Mouse (Mus musculus) liver, embryonic 14 days (tissue): ENCODE results near the gene S1pr4. TPM values are rescaled to one million over a fixed set of nuclear protein-coding genes. Genes with fewer than 3 reads are reported as not detected.

ENCODE experiments used
- polyA plus RNA-seq: library from polyadenylated mRNA; depleted of rRNA; stranded (reverse); fragments of >200 nt; gene quantifications from 2 replicates; pipeline ENCODE4 v1.2.3, GENCODE M21; 2012; rRNA removed

S1pr4 gene
- 1.3 and 1.7 TPM in 2 replicates for polyA plus RNA-seq

DNA sequence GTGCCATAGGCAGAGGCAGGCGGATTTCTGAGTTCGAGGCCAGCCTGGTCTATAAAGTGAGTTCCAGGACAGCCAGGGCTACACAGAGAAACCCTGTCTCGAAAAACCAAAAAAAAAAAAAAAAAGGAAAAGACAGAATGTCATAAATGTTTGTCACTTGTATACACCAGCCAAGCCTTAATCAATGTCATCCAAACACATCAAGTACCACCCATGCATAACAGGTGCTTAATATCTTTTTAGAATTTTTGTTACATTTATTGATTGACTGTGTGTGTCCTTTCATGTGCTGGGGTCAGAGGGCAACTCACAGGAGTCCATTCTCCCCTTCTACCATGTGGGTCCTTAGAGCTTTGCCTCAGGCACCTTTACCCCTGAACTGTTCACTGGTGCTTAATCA, at the start of gene S1pr4:
Gene S1pr4 (minus strand): TSS at position 101 of the 400 bp plus-strand sequence.

DNA sequence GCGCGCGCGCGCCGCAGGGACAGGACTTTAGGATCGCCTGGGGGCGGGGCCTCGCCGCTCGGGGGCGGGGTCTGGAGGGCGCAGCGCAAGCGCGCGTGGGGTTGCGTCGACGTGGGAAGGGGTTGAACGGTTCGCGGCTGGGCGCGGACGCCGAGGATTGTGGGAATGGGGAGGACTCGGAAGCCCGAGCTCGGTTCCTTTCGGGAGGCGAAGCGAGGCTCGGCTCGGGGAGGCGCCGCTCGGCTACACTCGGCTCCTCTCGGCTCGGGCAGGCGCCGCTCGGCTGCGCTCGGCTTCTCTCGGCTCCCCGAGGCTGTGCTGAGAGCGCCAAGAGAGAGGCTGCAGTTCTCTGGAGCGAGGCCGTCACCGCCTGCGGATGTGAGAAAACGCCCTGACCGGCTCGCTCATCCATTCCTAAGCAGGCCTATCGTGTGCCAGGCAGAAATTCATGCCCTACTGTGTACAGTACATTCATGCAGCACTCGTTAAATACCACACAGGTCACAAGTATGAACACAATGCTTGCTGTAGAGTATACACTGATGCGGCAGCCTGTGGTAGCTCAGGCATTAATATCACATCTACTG, 45.3 kb upstream of the S1pr4 start, which contains the start of gene Gna11:
Gene Gna11 (minus strand): TSS at position 30 of the 587 bp plus-strand sequence.

DNA sequence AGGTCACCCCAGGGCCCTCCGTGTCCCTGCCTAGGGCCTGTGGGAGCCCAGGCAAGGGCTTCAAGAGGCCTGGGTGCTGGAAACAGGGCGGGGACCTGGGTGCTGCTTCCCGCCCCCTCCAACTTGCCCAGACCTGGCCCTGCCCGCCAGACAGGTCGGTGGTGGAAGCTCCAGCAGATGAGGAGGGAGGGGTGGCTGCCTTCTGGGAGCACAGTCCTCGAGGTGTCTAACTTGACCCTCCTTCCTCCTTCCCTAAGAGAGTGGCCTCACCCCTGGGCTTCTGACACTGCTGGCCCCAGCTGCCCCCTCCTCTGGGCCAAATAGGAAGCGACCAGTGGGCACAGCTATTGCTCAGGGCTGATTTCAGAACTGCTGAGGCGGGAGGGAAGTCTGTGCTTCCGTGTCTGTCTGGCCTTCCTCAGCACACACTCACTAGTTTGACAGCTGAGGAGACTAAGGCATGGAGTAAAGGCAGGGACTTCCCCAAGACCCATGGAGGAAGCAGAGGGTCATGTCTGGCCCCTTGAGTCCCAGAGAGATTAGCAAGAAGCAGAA, 24.2 kb upstream of the S1pr4 start, which contains the start of gene Gna15:
Gene Gna15 (minus strand): TSS at position 175 of the 555 bp plus-strand sequence.

DNA sequence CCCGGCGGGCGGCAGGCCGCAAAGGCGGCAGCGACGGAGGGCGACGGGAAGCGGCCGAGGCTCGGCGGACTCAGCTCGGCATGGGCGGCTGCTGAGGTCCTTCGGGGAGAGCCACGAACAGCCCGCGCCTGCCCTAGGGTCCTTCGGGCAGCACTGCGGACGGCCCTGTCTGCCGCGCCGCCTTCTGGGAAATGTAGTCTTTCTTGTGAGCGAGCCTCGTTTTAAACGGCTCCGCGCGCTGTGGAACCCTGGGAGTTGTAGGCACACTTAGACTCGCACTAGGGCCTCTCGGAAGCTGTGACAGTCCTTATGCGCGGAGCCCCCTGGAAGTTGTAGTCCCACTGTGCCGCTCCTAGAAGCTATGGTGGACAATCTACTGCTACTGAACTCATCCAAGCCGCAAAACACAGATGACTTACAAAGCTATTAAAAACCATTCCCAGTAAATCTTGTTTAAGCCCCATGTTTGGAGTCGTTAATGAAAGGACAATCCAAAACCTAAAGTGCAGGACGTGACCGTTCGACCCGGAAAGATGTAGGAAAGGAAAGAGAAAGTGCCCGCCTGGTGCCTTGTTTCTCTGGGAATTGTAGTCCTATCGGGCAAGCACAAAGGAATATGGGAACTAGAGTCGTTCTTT, 3.5 kb downstream of the S1pr4 start, which contains the start of gene Ncln:
Gene Ncln (minus strand): TSS at position 129 of the 638 bp plus-strand sequence.

DNA sequence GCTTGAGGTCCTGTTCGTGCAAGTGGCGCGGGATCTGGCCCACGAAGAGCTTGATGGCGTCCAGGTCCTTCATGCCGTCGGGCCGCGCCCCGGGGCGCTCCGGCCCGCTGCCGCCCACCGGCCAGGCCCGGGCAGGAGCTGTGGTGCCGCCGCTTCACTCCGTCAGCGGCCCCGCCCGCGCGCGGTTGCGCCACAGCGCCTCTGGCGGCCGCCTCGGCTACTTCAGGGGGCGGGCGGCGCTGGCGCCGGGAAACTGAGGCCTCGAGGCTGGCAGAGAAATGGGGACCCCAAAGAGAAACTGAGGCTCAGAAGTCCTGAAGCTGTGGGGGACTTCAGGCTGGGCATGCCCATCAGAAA, 17.4 kb downstream of the S1pr4 start, which contains the start of gene Celf5:
Gene Celf5 (minus strand): TSS at position 177 of the 357 bp plus-strand sequence.

DNA sequence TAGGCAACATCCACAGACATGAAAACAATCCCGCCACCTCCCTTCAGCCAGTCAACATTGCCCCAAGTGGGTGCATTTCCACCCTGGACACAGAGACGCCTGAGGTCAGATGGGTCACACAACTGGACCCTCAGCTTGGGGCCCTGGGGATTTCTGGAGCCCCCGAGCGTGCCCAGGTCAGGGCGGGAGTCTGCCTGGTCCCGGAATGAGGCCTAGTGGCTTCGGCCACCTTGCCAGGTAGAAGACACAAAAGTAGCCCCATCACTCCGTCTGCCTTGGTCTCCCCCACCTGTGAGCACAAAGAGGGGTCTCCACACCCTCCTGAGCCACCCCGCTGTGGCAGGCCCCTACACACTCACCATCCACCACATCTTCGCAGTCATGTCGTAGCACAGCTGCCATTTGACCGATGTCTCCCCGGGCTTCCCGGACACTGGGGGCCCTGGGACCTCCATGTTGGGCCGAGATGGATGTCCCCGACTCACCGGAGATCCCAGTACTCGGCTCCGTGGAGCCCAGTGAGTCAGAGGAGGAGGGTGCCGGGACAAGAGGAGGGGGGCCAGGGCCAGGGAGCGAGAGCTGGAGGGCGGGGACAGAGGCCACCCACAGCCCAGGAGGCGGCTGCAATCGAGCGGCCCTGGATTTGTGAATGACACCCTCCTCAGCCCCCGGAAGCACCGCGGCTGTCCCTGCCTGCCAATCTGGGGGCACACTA, 44.6 kb downstream of the S1pr4 start, which contains the start of gene Nfic:
Gene Nfic (minus strand): TSS at position 455 of the 715 bp plus-strand sequence.

Other genes starting within 250 kb of the S1pr4 start
- 0.77 and 0.83 TPM in 2 replicates for gene Matk, start 247.2 kb downstream of the S1pr4 start, polyA plus RNA-seq
- 48.0 and 56.2 TPM in 2 replicates for gene Mrpl54, start 233.2 kb downstream of the S1pr4 start, polyA plus RNA-seq
- 13.7 and 14.8 TPM in 2 replicates for gene Apba3, start 233.2 kb downstream of the S1pr4 start, polyA plus RNA-seq
- 0.21 and 0.25 TPM in 2 replicates for gene Tjp3, start 208.6 kb downstream of the S1pr4 start, polyA plus RNA-seq
- gene Pip5k1c, start 207.2 kb downstream of the S1pr4 start, polyA plus RNA-seq = 9.9 and 12.5 TPM in 2 replicates
- gene Cactin, start 179.0 kb downstream of the S1pr4 start, polyA plus RNA-seq = 23.1 and 24.3 TPM in 2 replicates
- 2.3 and 2.5 TPM in 2 replicates for gene Tbxa2r, start 171.4 kb downstream of the S1pr4 start, polyA plus RNA-seq
- 0.01 TPM in 2 replicates for gene Gipc3, start 156.9 kb downstream of the S1pr4 start, polyA plus RNA-seq
- gene Hmg20b, start 149.7 kb downstream of the S1pr4 start, polyA plus RNA-seq = 23.8 and 26.9 TPM in 2 replicates
- 7.4 and 8.6 TPM in 2 replicates for gene Mfsd12, start 142.6 kb downstream of the S1pr4 start, polyA plus RNA-seq
- gene 4930404N11Rik, start 134.3 kb downstream of the S1pr4 start, polyA plus RNA-seq = 0.43 and 0.84 TPM in 2 replicates
- 57.1 and 63.1 TPM in 2 replicates for gene Fzr1, start 121.6 kb downstream of the S1pr4 start, polyA plus RNA-seq
- gene Dohh, start 115.7 kb downstream of the S1pr4 start, polyA plus RNA-seq = 28.6 and 30.2 TPM in 2 replicates
- 0.84 and 0.93 TPM in 2 replicates for gene Gm48551, start 115.7 kb downstream of the S1pr4 start, polyA plus RNA-seq
- 0.55 and 0.90 TPM in 2 replicates for gene Gm48552, start 111.1 kb downstream of the S1pr4 start, polyA plus RNA-seq
- gene Smim24, start 107.1 kb downstream of the S1pr4 start, polyA plus RNA-seq = 1.7 and 2.0 TPM in 2 replicates
- 1.2 and 1.3 TPM in 2 replicates for gene Nfic, start 44.5 kb downstream of the S1pr4 start, polyA plus RNA-seq
- gene Celf5, start 17.4 kb downstream of the S1pr4 start, polyA plus RNA-seq = 0.05 TPM in 2 replicates
- 46.7 and 55.3 TPM in 2 replicates for gene Ncln, start 3.7 kb downstream of the S1pr4 start, polyA plus RNA-seq
- 4.3 and 4.6 TPM in 2 replicates for gene Gna15, start 24.1 kb upstream of the S1pr4 start, polyA plus RNA-seq
- gene Gna11, start 45.1 kb upstream of the S1pr4 start, polyA plus RNA-seq = 15.2 and 17.6 TPM in 2 replicates
- gene Aes, start 59.4 kb upstream of the S1pr4 start, polyA plus RNA-seq = 131 and 135 TPM in 2 replicates
- gene Tle2, start 74.4 kb upstream of the S1pr4 start, polyA plus RNA-seq = 4.2 and 4.8 TPM in 2 replicates
- 4.4 and 4.7 TPM in 2 replicates for gene Tle6, start 100.9 kb upstream of the S1pr4 start, polyA plus RNA-seq
- 2.6 and 2.8 TPM in 2 replicates for gene BC025920, start 106.1 kb upstream of the S1pr4 start, polyA plus RNA-seq
- gene Sirt6, start 127.7 kb upstream of the S1pr4 start, polyA plus RNA-seq = 7.9 TPM in 2 replicates
- 5.1 and 5.4 TPM in 2 replicates for gene Ankrd24, start 128.4 kb upstream of the S1pr4 start, polyA plus RNA-seq
- 0.95 and 0.99 TPM in 2 replicates for gene Gm10778, start 148.9 kb upstream of the S1pr4 start, polyA plus RNA-seq
- 1.6 and 1.8 TPM in 2 replicates for gene Zfp433, start 204.7 kb upstream of the S1pr4 start, polyA plus RNA-seq